Mouse (Mus musculus) C2C12 (cell line): ENCODE results near the gene Mpi. TPM values are rescaled to one million over a fixed set of nuclear protein-coding genes. Genes with fewer than 3 reads are reported as not detected.

Experiments
- H3K27me3 ChIP-seq: one replicate; pipeline ENCODE4 v1.6.1; 2011; ENCODE audit not compliant: control insufficient read depth, insufficient read depth, insufficient read length
- H3K36me3 ChIP-seq: one replicate; pipeline ENCODE4 v1.6.1; 2011; ENCODE audit not compliant: control insufficient read depth, insufficient read depth
- H3K4me3 ChIP-seq: one replicate; pipeline ENCODE4 v1.5.1; 2011; ENCODE audit warnings: mild to moderate bottlenecking, control low read depth; ENCODE audit not compliant: poor library complexity, insufficient read depth, severe bottlenecking
- H3K79me2 ChIP-seq: one replicate; pipeline ENCODE4 v1.6.1; 2011; ENCODE audit not compliant: control insufficient read depth, insufficient read depth
- H3K79me3 ChIP-seq: one replicate; pipeline ENCODE4 v1.6.1; 2011; ENCODE audit warnings: low read depth, control low read depth
- H3ac ChIP-seq: one replicate; pipeline ENCODE3; 2011; ENCODE audit warnings: low read depth; ENCODE audit not compliant: control insufficient read depth, insufficient read length
- CEBPB ChIP-seq: IDR thresholded peaks from one replicate; pipeline ENCODE4 v1.6.1; 2011; ENCODE audit warnings: low read depth, mild to moderate bottlenecking, control low read depth, moderate library complexity
- CTCF ChIP-seq: IDR thresholded peaks from one replicate; pipeline ENCODE4 v1.5.1; 2011; ENCODE audit not compliant: control insufficient read depth, insufficient read depth, insufficient read length
- FOSL1 ChIP-seq: IDR thresholded peaks from one replicate; pipeline ENCODE4 v1.8.0; 2011; ENCODE audit warnings: mild to moderate bottlenecking, low read length; ENCODE audit not compliant: poor library complexity, insufficient read depth, severe bottlenecking
- MAX ChIP-seq: IDR thresholded peaks from one replicate; pipeline ENCODE4 v1.6.1; 2011; ENCODE audit warnings: mild to moderate bottlenecking, control low read depth
- MYOD1 ChIP-seq: IDR thresholded peaks from one replicate; pipeline ENCODE4 v1.6.1; 2011; ENCODE audit warnings: low read depth; ENCODE audit not compliant: control insufficient read depth, insufficient read length
- MYOG ChIP-seq: IDR thresholded peaks from one replicate; pipeline ENCODE4 v1.6.1; 2011; ENCODE audit not compliant: control insufficient read depth, insufficient read length; ENCODE audit errors: extremely low read depth
- USF1 ChIP-seq: IDR thresholded peaks from one replicate; pipeline ENCODE4 v1.6.1; 2011; ENCODE audit warnings: low read depth, mild to moderate bottlenecking, control low read depth, moderate library complexity
- polyA plus RNA-seq: library from polyadenylated mRNA; unstranded; fragments of >200 nt; fragmentation: generic; extraction: Trizol; gene quantifications from one replicate; pipeline ENCODE4 v1.2.1, GENCODE M21; 2012; ENCODE audit warnings: missing spikeins

Mpi gene
- polyA plus RNA-seq, 1 experiment, result 35.7 TPM

GRCm38 (mm10) chr9:57597929-57598382 is 45.4 kb upstream of the Mpi start:
- Histone ChIP-seq H3ac (no peak overlapping the region), H3K79me2 (peaks cover 2% of the 10 kb centered on the region), H3K4me3 (no peak overlapping the region), H3K27me3 (no peaks in the 10 kb centered on the region), H3K79me3 (no peaks in the 10 kb centered on the region), H3K36me3 (peaks cover 19% of the 10 kb centered on the region)
- TF ChIP-seq FOSL1 (no peak), MYOD1 (no peak), CEBPB (no peak), MAX (no peak), MYOG (no peak), CTCF (no peak), USF1 (no peak)

GRCm38 (mm10) chr9:57597265-57597664 is 44.7 kb upstream of the Mpi start:
- TF ChIP-seq MYOD1 (no peak), FOSL1 (no peak), CTCF (no peak), CEBPB (no peak), MYOG (no peak), MAX (no peak), USF1 (no peak)
- H3K36me3 ChIP-seq, result peaks cover 19% of the 10 kb centered on the region
- no peaks in the 10 kb centered on the region for H3K27me3 ChIP-seq
- H3ac ChIP-seq, result no peak overlapping the region
- no peak overlapping the region for H3K4me3 ChIP-seq
- H3K79me2 ChIP-seq, result no peaks in the 10 kb centered on the region
- H3K79me3 ChIP-seq, result no peaks in the 10 kb centered on the region

DNA sequence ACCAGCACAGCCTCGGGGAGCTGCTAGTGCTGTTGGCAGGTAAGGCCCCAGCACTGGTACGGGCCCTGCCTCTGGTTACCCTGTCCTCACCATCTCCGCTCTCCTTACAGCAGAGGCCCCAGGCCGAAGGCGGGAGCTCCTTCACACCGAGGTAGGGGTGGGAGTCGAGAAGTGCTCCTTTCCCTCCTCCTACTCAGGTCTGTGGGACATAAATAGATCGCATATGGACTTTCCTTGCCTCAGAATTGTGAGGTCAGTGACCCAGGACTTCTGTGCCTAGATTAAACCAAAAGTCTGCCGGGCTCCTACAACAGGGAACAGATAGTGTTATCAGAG is 41.6 kb upstream of the Mpi start:
- H3K79me3 ChIP-seq, result no peaks in the 10 kb centered on the region
- no peak overlapping the region for H3ac ChIP-seq
- TF ChIP-seq CEBPB (no peak), USF1 (no peak), FOSL1 (no peak), MYOD1 (no peak), CTCF (no peak), MYOG (no peak), MAX (no peak)
- H3K27me3 ChIP-seq, result no peaks in the 10 kb centered on the region
- peaks cover 19% of the 10 kb centered on the region for H3K36me3 ChIP-seq
- no peak overlapping the region for H3K4me3 ChIP-seq
- H3K79me2 ChIP-seq, result peaks cover 17% of the 10 kb centered on the region

GRCm38 (mm10) chr9:57593454-57594173 is 41.1 kb upstream of the Mpi start:
- no peak overlapping the region for H3K4me3 ChIP-seq
- no peaks in the 10 kb centered on the region for H3K79me3 ChIP-seq
- peaks cover 19% of the 10 kb centered on the region for H3K36me3 ChIP-seq
- peaks cover 17% of the 10 kb centered on the region for H3K79me2 ChIP-seq
- no peak overlapping the region for H3ac ChIP-seq
- H3K27me3 ChIP-seq, result no peaks in the 10 kb centered on the region
- TF ChIP-seq MYOD1, result no peak
- TF ChIP-seq CTCF, result no peak
- no peak for TF ChIP-seq MYOG
- TF ChIP-seq USF1, result no peak
- TF ChIP-seq MAX, result no peak
- no peak for TF ChIP-seq FOSL1
- TF ChIP-seq CEBPB, result no peak

DNA sequence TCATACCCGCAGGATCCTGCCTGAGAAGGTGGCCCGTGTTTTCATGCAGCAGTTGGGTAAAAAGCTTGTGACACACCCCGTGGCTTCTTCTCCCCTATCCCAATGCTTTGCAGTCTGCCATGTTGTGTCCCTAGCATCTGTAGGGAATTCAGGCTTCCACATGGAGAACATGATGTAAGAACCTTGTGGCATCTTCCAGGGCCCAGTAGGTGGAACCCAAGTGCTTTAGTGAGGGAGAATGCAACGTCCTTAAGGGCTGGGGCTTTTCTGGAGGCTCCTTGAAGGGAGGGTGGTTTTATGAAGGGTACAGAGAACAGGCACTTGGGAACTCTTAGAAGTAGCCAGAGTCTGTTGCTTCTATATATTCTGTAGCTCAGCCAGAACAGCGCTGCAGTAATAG is 38.2 kb upstream of the Mpi start:
- TF ChIP-seq MYOG, result no peak
- TF ChIP-seq MAX, result peak; percentile 58
- TF ChIP-seq CTCF, result peak; percentile 42
- no peak for TF ChIP-seq MYOD1
- no peak for TF ChIP-seq USF1
- no peak for TF ChIP-seq CEBPB
- H3K36me3 ChIP-seq, result peaks cover 12% of the 10 kb centered on the region

More for the DNA sequence above, 38.2 kb upstream of the Mpi start:
- Histone ChIP-seq H3K79me2 (peaks cover 17% of the 10 kb centered on the region), H3ac (peak overlapping the region; percentile 18), H3K79me3 (no peaks in the 10 kb centered on the region), H3K27me3 (no peaks in the 10 kb centered on the region), H3K4me3 (no peak overlapping the region)
